Mouse (Mus musculus) adrenal gland, postnatal 25 days (tissue): ENCODE results near the gene Mmab. TPM values are rescaled to one million over a fixed set of nuclear protein-coding genes. Genes with fewer than 3 reads are reported as not detected.

Experiments
- DNase-seq: peaks from one replicate; pipeline ENCODE4 v3.0.0; 2021; ENCODE audit warnings: mixed read lengths
- long read RNA-seq: library from polyadenylated mRNA; stranded (forward); transcript quantifications from one replicate; pipeline ENCODE4 v2.0.0, GENCODE M21; 2021
- total RNA-seq: library from RNA; stranded (reverse); gene quantifications from 2 replicates; pipeline ENCODE4 v1.2.3, GENCODE M21; 2021

Gene Mmab
- total RNA-seq, result 21.6 and 26.5 TPM in 2 replicates
- long read RNA-seq, transcript Mmab-201 (9 exons, 3,020 nt), result major isoform, 47 of 55 reads
- long read RNA-seq, partial matches to known transcripts, result 1 of 55 reads
- long read RNA-seq, other reads (novel, unspliced or antisense), result 7 of 55 reads

DNA sequence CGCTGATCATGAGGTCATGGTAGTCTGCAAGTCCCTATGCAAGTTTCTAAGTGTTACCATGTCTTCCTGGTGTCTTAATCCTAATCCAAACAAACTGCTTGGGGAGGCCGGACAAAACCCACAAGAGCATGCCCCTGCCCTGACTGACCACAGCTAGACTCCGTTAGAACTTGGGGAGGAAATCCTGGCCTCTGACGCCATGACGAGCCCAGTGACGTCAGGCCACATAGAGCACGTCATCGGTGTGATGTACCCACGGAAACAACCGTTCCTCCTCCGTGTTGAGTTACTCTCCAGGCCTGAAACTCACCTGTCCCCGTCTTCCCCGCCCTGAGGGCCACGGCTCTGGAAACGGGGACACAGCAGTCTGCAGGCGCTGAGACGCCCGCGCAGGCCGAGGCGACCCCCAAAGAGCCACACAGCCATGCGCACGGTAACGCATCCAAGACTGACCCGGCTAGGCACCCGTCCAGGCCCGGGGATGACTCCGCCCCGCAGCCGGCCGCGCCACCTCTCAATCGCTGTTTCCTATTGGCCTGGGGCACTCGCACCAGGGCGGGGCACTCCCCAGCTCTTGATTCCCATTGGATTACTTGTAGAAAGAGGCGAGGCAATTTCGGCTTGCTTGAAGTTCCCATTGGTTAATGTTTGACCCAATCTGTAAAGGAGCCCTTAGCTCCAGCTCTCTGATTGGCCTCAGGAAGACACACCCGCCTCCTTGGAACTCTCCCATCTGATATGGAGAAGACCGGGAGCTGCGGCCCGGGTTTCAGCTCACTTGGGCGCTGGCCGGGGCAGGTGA, at the start of gene Mmab, which contains the start of gene Mvk:
Gene Mmab (minus strand): TSS at position 495 of the 802 bp plus-strand sequence.
Gene Mvk (plus strand): TSS at position 704 of the 802 bp plus-strand sequence.
- DNase-seq, result peak; percentile 98

DNA sequence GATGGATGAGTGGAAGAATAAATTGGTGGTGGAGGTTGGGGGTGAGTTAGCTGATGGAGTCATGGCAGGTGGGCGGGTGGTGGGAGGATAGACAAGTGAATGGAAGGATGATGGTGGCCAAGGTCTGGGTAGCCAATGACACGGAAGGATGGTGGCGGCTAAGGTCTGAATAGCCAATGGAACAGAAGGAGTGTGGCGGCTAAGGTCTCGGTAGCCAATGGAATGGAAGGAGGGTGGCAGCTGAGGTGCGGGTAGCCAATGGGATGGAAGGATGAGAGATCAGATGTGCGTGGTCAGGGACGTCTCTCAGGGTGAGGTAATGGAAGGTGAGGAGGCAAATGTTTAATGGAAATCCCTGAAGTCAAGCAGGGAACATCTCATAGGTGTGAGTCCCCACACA, 46.4 kb upstream of the Mmab start:
- DNase-seq, result no peak

DNA sequence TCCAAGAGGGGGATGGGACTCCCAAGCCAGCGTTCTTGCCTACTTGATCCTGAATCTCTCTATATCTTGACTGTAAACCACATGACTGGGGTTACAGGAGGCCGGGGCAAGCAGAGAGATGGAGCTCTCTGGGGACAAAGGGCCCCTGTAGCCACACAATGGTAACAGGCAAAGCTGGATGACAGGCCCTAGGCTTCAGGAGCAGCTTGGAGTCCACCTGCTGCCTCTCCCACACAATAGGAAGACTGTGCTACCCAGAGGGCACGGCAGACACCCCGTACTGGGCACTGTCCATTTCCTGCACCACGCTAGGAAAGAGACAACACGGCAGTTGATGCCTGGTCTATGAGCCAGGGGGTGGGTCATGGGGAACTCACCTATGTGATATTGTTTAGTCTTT, 45.7 kb upstream of the Mmab start:
- no peak for DNase-seq

DNA sequence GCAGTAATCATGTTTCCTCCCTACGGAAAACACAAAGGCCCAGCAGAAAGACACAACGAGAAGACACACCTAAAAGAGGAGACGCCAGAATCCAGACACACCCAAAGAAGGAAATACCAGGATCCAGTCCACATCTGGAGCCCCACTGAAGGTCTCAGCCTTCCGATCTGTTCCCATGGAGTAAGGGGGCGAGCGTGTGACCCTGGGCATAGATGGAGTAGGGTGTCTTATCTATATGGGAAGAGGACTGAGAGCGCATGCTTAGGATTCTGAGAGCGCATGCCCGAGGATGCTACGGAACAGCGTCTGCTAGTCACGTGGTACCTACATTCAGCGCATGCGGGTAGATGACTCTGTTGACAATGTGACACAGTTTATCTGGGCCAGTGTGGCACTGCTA, 41.8 kb upstream of the Mmab start:
- no peak for DNase-seq

DNA sequence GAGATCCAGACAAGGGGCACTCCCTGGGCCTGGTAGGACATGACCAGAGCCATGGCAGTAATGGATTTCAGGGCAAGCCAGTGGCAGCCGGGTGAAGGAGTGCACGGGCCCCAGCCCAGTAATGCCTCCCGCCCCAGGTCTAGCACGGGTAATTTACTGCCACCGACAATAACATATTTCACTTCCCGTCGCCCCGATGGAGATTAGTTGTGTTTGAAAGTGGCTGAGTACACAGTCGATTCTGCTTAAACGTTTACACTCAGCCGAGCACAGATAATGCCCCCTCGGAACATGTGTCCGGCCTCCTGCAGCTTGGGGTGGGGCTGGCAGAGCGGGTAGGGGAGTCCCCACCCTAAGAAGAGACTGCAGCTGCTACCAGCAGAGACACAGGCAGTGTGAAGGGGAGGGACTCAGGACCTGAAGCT, 38.7 kb upstream of the Mmab start:
- no peak for DNase-seq

DNA sequence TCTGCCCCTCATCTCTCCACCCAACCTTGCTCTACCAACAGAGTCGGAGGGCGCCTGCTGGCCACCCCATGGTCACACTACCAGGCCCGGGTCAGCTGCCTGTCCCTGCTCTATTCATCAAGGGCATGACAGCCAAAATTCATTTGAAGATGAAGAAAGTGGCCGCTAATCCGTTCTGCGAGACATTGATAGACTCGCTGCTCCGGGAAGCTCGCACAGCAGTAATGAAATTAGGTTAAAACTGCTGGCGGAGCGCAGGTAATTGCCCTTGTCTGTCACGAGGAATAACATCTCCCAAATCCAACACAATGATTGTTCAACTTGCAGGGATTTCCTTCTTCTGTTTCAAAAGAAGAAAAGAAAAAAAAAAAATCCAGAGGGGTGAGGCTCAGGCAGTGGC, 34.4 kb upstream of the Mmab start:
- DNase-seq, result no peak

DNA sequence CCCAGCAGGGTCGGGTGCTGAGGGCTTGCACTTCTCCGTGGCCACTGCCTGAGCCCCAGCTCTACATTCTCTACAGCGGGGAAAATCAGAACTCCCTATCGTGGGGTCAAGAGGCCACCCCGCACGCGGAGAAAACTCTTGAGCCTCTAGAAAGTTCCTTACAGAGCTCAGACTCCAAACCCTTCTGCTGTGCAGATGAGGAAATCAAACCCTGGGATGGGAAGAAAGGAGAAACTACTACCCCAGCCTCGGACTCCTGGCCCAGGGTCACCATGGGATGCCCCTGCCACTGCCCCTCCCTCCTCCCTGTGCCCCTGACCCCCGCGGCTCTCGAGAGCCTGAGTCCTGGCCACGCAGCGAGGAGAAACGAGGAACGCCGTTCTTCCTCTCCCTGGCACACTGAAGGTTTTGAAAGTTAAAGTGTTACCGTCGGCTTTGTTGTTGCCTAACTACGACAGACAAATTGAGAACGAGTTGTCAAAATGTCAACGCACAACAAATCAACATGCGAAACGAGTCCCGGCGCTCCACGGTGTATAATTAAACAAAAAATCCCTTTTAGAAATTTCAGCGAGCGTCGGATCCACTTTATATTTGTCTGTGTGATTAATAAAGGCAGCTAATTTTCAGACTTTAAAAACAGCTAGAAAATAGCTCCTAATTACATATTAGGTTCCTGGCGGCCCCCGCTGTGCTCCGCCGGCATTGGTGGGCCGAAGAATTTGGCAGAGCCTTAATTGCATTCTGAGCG, 31.1 kb upstream of the Mmab start:
- DNase-seq, result no peak

DNA sequence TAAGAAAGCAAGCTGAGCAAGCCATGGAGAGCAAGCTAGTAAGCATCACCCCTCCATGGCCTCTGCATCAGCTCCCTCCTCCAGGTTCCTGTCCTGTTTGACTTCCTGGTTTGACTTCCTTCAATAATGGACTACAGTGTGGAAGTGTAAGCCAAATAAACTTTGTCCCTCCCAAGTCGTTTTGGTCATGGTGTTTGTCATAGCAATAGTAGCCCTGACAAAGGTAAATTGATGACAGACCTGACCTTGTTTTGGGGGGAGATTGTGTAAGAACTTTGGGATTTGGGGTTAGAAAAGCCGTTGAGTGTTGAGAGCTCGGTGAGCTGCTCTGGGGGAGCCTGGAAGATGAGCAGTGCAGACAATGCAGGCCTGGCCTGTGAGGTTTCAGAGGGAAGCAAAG, 26.5 kb upstream of the Mmab start:
- DNase-seq, result no peak

DNA sequence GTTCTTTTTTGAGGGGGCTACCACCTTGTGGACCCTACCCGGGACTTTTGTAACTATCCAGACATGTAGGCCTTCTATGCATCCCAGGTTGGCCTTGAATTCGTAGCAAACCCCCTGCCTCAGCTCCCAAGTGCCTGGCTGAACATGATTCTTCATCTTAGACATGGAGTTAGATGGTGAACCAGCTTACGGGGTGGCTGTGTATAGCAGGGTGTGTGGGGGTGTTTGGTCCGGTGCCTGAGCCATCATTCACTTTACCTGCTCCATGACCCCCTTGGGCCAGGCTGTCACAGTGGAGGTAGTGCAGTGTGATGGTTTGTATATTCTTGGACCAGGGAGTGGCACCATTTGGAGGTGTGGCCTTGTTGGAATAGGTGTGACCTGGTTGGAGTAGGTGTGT, 24.1 kb upstream of the Mmab start:
- DNase-seq, result no peak

DNA sequence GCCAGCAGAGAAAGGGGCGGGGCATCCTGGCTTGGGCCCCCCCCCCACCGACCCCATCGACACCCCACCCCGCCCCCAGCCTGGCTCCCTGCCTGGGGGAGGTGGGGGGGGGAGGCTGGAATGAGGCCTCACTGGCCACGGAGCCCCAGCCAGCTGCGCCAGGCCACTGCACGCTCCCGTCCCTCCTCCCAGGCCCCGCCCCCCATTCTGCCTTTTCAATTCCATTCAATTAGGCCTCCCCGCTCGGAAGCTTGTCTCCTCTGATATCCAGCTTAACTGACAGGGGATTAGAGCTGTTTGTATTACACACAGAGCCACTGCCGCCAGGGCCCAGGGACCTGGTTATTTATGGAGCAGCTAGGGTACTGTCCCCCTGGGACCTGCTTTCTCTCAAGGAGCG, 23.6 kb upstream of the Mmab start:
- DNase-seq, result peak; percentile 78

DNA sequence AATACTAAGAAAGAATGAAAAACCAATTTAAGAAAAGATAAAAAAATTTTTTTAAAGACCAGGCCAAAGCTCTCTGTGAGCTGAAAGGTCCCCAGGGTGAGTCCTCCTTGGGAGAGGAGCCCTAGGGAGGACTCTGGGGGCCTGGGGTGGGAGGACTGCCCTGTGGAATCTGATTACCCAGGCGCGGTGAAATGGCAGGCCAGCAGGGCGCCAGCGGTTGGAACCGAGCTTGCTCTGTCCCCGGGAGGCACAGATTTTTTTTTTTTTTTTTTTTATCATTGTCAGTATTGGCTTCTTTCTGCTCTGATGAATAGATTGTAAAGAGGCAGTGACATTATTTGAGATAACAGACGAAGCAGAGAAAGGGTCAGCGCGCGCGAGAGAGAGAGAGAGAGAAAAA, 23.2 kb upstream of the Mmab start:
- DNase-seq, result no peak

DNA sequence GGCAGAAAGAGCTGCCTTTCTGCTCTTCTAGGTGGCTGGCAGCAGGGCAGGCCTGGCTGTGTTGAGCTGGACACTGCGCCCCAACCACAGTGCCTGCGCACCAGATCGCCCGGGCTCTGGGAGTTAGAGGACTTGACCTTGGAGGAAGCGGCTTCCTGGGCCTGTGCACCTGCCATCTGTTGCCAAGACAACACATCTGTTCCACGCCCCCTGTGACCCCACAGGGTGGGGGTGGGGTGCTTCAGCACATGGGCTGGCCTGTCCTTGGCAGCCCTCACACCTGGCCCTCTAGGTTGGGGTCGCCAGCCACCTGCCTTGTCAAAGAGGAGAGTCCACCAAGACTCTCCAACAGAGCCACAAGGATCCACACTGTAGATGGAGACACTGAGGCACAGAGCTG, 21.8 kb upstream of the Mmab start:
- no peak for DNase-seq

DNA sequence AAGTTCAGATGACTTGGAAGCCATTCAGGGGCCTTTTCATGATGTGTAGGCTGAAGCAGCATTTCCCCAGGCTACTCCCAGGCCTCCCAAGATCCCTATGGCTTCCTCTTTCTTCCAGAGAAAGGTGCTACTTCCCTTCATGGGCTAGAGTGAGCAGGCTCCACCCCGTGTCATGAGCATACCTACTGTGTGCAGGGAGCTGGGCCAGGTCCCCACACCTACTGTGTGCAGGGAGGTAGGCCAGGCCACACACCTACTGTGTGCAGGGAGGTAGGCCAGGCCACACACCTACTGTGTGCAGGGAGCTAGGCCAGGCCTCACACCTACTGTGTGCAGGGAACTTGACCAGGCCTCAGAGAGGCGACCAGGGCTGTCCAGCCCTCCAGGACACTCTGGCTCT, 20.7 kb upstream of the Mmab start:
- no peak for DNase-seq

DNA sequence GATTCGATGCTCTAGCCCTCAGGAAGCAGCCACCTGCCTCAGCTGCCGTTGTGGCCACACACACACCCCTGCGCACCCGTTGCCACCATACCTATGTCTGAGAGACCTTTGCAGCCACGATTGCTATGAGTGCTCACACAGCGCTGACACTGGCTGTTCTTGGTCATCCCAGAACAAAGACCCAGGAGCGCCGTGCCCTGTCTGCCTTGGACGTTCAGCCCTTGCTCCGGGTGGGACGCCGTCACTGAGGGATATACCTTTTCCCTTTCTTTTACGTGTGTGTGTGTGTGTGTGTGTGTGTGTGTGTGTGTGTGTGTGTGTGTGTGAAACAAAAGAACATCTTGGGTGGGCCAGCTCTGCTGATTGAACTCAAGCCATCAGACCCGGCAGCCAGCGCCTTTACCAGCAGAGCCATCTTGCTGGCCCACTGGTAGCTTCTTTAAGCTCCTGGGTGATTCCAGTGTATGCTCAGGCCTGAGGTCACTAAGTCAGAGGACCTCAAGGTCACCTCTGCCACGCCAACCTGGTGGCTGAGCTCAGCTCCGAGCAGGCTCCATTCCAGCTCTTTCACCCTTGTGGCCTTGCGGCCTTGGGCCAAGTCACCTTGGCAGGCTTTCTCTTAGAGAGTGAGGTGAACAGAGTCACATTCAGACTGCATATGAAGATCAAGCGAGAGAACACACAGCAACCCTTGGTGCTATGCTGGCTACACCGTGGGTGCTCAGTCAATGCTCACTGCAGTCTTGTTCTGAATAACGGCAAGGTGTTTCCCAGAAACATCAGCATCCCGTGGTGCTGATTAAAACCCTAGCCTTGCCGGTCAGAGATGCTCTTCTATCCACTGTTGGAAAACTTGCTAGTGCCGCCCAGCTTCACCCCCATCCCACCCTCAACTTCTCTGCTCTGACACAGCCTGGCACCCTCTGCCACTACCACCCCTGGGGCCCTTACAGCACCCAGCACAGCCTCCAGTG, 18.5 kb upstream of the Mmab start:
- DNase-seq, result peak; percentile 57

DNA sequence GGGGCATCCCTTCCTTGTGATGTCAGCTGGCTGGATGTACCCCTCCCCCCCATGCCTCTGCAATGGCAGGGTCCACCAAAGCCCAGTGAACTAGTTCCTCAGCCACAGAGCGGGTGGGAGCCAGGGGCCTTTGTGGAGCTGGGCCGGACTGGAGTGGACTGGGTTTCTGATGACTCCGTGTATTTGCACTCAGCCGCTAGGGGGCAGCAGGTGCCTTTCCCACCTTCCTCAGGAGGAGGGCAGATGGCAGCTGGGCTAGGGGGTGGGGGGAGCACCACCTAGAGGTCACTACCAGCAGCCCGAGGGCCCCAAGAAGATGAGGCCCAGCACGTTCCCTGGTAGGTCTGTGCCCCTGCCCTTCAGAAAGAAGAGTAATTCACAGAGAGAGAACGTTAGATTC, 17.4 kb upstream of the Mmab start:
- DNase-seq, result peak; percentile 87

DNA sequence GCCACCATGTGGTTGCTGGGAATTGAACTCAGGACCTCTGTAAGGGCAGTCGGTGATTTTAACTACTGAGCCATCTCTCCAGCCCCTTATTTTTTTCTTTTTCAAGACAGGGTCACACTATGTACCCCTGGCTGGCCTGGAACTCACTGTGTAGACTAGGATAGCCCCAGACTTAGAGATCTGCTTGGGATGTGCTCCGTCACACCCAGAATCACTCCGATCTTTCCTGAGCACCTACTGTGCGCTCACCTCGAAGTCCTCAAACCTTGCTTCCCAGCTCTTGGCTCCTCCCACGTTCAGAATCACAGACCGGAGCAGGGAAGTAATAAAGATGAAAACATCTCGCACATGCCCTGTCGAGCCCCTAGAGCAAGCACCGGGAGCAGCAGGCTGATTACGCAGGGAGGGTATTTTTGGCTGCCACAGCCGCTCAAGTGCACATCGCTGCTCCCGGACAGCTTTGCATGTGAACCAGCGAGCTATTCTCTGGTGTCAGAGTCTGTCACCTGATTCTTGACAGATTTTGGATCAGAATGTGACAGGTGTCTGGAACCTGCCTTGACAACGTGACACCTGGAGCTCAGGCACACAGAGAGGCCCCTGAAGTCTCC, 13.2 kb upstream of the Mmab start:
- no peak for DNase-seq

DNA sequence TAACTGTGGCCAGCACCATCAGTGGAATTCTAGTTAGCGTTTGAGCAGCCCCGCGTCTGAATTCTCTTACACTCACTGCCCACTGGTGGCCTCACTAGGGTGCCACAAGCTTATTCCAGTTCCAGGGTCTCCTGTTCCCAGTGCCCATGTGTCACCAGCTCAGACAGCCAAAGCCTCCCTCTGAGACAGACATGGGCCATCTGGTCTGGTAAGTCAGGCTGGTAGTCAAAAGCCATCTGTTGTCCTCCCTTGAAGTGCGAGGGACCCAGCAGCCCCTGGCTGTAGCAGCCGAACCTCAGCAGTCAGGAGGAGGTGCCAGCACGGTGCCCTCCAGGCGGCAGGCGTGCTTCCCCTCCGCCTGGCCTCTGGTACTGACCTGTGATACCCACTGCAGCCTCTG, 12.4 kb upstream of the Mmab start:
- DNase-seq, result no peak

DNA sequence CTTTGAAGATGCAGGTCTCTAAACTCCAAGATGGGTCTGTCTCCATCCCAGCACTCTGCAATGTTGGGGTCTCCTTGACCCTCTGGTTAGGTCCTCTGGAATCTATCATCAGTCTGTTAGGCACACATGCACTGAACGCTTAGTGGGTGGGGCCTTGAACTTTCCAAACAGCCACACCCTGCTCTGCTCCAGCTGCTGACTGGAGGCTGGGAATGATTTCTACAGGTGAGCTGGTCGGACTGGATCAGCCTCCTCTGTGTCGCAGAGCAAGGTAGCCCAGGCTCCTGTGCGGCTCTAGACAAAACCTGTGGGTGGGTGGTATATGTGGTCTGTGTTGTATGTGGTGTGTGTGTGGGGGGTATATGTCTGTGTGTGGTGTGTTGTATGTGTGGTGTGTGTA, 5.2 kb upstream of the Mmab start:
- no peak for DNase-seq

DNA sequence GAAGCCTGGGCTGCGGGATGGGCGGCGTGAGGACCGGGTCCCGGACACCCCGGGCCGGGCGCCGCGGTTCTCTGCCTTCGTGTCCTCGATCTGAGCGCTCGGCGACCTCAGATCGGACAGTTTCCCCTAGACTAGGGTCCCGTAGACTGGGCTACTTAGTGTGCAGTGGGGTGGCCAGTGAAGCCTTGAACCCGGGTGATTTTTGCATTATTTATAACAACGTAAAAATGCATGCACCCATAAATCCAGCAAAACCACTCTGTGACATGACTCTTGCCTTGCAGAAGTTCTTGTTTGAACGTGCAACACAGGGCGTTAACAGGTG, 470 bp upstream of the Mmab start:
- no peak for DNase-seq

DNA sequence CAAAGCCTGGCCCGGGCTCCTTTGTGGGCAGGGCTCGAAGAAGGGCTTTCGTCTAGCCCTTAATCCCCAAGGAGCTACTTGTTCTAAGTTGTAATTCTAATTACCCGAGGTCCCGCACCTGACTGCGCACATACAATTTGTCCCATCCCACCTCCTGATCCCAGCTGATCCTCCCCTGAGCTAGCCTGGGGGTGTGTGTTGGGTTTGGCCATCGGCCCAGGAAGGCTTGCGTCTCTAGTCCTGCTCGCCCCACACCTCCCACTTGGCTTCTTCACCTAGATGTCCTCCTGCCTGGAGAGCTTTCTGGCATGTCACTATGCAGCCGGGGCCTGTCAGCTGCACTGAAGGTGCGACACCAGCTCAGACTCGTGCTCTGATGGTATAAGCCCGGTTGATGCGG, 8.3 kb downstream of the Mmab start:
- no peak for DNase-seq

DNA sequence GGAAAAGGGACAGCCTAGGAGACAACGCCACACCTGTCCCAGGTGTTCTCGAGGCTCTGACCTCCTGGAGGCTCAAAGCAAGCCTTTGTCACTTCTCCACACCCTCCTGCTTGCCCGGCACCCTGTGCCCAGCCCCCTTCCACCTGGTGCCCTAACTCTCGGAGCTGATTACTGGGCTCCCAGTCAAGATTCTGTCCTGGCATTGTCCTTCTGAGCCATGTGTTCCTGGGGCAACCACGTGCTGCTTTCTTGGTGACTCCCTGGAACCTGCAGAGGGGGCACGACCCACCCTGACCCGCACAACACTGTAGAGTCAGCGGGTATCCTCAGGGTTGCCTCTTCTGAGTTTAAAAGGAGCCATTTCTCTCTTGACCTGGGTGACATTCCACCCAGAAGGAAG, 9.5 kb downstream of the Mmab start:
- DNase-seq, result no peak

DNA sequence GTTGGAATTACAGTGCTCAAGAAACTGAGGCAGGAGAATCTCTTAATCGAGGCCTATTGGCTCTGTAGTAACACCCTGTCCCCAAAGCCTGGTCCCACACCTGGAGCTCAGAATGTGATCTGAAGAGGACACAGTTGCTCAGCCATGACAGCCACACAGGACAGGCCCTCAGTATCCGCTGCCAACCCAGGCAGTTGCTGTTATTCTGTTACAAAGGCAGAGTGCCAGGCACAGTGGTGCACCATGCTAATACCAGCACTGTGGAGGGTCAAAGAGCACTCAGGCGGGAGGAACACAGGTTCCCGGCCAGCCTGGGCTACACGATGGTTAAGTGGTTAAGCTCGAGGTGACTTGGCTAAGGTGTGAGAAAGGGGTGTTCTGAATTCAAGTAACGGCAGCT, 14.1 kb downstream of the Mmab start:
- DNase-seq, result no peak
